Mouse (Mus musculus) limb, embryonic 10.5 days (tissue): ENCODE measurements at regions not wholly inside any gene's neighbourhood (a gene's known extent, or its start where the extent isn't known, plus 50 kb on each side); places are given as distances from the start of the nearest gene placed in this dataset.
A peak's percentile ranks its signal among the peaks of the same experiment; 100 is the strongest.

Experiments used
- DNase-seq: peaks from one replicate; pipeline ENCODE4 v3.0.0-alpha.2; 2017; ENCODE audit warnings: low spot score
- H3K27ac ChIP-seq: fragments of 300-500 bp; sonication (generic); 2 replicates; pipeline ENCODE4 v1.5.1; 2016; ENCODE audit warnings: mild to moderate bottlenecking
- H3K27me3 ChIP-seq: fragments of 300-500 bp; sonication (generic); 2 replicates; pipeline ENCODE4 v1.6.1; 2016; ENCODE audit warnings: low read depth, mild to moderate bottlenecking; ENCODE audit not compliant: poor library complexity, severe bottlenecking
- H3K36me3 ChIP-seq: fragments of 300-500 bp; sonication (generic); 2 replicates; pipeline ENCODE4 v1.6.1; 2016; ENCODE audit warnings: mild to moderate bottlenecking, moderate library complexity
- H3K4me1 ChIP-seq: fragments of 300-500 bp; sonication (generic); 2 replicates; pipeline ENCODE4 v1.6.1; 2016
- H3K4me3 ChIP-seq: fragments of 300-500 bp; sonication (generic); 2 replicates; pipeline ENCODE4 v1.5.1; 2016; ENCODE audit warnings: mild to moderate bottlenecking, moderate library complexity
- H3K9me3 ChIP-seq: fragments of 300-500 bp; sonication (generic); replicated peaks from 2 replicates; pipeline ENCODE4 v1.6.1; 2016; ENCODE audit warnings: mild to moderate bottlenecking
- WGBS: fragments of 180-500 bp; shearing (Covaris S2); methylation state at CpG from one replicate; pipeline ENCODE4 v1.1.7; 2016; 5-methylcytosine and 5-hydroxymethylcytosine counted together

- Histone ChIP-seq H3K9me3 (no peaks in the 10 kb centered on the region), H3K36me3 (0 out of 2 replicates have a peak, but pooled peaks cover 1% of the 10 kb centered on the region), H3K27ac (peak overlapping the region; percentile 98), H3K4me1 (peaks cover 45% of the 10 kb centered on the region), H3K4me3 (peak overlapping the region; percentile 76), H3K27me3 (0 out of 2 replicates have a peak, but pooled peaks cover 6% of the 10 kb centered on the region)
- DNase-seq = peak; percentile 94
- 0% methylated on average over 32 of the region's 34 CpGs for WGBS
These were observed 129.4 kb upstream of the Ubr2 start for GRCm38 (mm10) chr17:47139730-47140231.

GRCm38 (mm10) chr17:47139171-47139617 is 128.8 kb upstream of the Ubr2 start:
- Histone ChIP-seq H3K27ac (peak overlapping the region; percentile 98), H3K27me3 (0 out of 2 replicates have a peak, but pooled peaks cover 6% of the 10 kb centered on the region), H3K36me3 (no peaks in the 10 kb centered on the region), H3K9me3 (no peaks in the 10 kb centered on the region), H3K4me3 (peak overlapping the region; percentile 76), H3K4me1 (peaks cover 43% of the 10 kb centered on the region)
- peak; percentile 54 for DNase-seq
- 2% methylated on average over 27 of the region's 27 CpGs for WGBS

- Histone ChIP-seq H3K9me3 (no peaks in the 10 kb centered on the region), H3K27me3 (0 out of 2 replicates have a peak, but pooled peaks cover 6% of the 10 kb centered on the region), H3K4me3 (no peak overlapping the region), H3K27ac (peak overlapping the region; percentile 98; the same call in 1 of the 2 replicates), H3K36me3 (no peaks in the 10 kb centered on the region), H3K4me1 (peaks cover 36% of the 10 kb centered on the region)
- no peak for DNase-seq
- 42% methylated on average over 6 of the region's 6 CpGs for WGBS
These were observed 127.8 kb upstream of the Ubr2 start for GRCm38 (mm10) chr17:47138174-47138573.

- DNase-seq = no peak
- H3K36me3 ChIP-seq = no peaks in the 10 kb centered on the region
- H3K4me1 ChIP-seq = peaks cover 21% of the 10 kb centered on the region
- 0 out of 2 replicates have a peak, but pooled peaks cover 6% of the 10 kb centered on the region for H3K27me3 ChIP-seq
- no peak overlapping the region for H3K27ac ChIP-seq
- H3K9me3 ChIP-seq = no peaks in the 10 kb centered on the region
- WGBS = 81% methylated on average over 5 of the region's 5 CpGs
- no peak overlapping the region for H3K4me3 ChIP-seq
These were observed 125.0 kb upstream of the Ubr2 start for GRCm38 (mm10) chr17:47135391-47135790.

- DNase-seq = no peak
- Histone ChIP-seq H3K4me3 (no peak overlapping the region), H3K36me3 (no peaks in the 10 kb centered on the region), H3K27me3 (0 out of 2 replicates have a peak, but pooled peaks cover 6% of the 10 kb centered on the region), H3K27ac (peak overlapping the region; percentile 30; the same call in 1 of the 2 replicates), H3K9me3 (no peaks in the 10 kb centered on the region), H3K4me1 (peaks cover 9% of the 10 kb centered on the region)
- 65% methylated on average over 2 of the region's 2 CpGs for WGBS
These were observed 123.4 kb upstream of the Ubr2 start for GRCm38 (mm10) chr17:47133785-47134184.

GRCm38 (mm10) chr17:47127571-47127970 is 117.2 kb upstream of the Ubr2 start:
- Histone ChIP-seq H3K4me1 (no peaks in the 10 kb centered on the region), H3K9me3 (no peaks in the 10 kb centered on the region), H3K27ac (no peak overlapping the region), H3K36me3 (no peaks in the 10 kb centered on the region), H3K27me3 (no peaks in the 10 kb centered on the region), H3K4me3 (no peak overlapping the region)
- WGBS = 94% methylated on average over 3 of the region's 3 CpGs
- DNase-seq = no peak

GRCm38 (mm10) chr17:47123576-47123975 is 113.2 kb upstream of the Ubr2 start:
- Histone ChIP-seq H3K9me3 (no peaks in the 10 kb centered on the region), H3K4me3 (no peak overlapping the region), H3K27me3 (no peaks in the 10 kb centered on the region), H3K27ac (no peak overlapping the region), H3K36me3 (no peaks in the 10 kb centered on the region), H3K4me1 (no peaks in the 10 kb centered on the region)
- no peak for DNase-seq
- WGBS = 92% methylated on average over 18 of the region's 18 CpGs

- H3K27ac ChIP-seq = no peak overlapping the region
- no peaks in the 10 kb centered on the region for H3K4me1 ChIP-seq
- H3K27me3 ChIP-seq = no peaks in the 10 kb centered on the region
- no peak overlapping the region for H3K4me3 ChIP-seq
- no peaks in the 10 kb centered on the region for H3K9me3 ChIP-seq
- no peaks in the 10 kb centered on the region for H3K36me3 ChIP-seq
- WGBS = 84% methylated on average over 9 of the region's 9 CpGs
- no peak for DNase-seq
These were observed 111.9 kb upstream of the Ubr2 start for GRCm38 (mm10) chr17:47122221-47122620.

- DNase-seq = no peak
- Histone ChIP-seq H3K4me3 (no peak overlapping the region), H3K4me1 (no peaks in the 10 kb centered on the region), H3K9me3 (no peaks in the 10 kb centered on the region), H3K27me3 (no peaks in the 10 kb centered on the region), H3K36me3 (no peaks in the 10 kb centered on the region), H3K27ac (no peak overlapping the region)
- 90% methylated on average over 7 of the region's 7 CpGs for WGBS
These were observed 107.7 kb upstream of the Ubr2 start for GRCm38 (mm10) chr17:47118010-47118409.

- WGBS = 50% methylated on average over 13 of the region's 13 CpGs
- peak; percentile 51 for DNase-seq
- no peak overlapping the region for H3K27ac ChIP-seq
These were observed 105.4 kb upstream of the Ubr2 start for GRCm38 (mm10) chr17:47115754-47116153.

GRCm38 (mm10) chr17:47115141-47115540 is 104.8 kb upstream of the Ubr2 start:
- no peak overlapping the region for H3K4me3 ChIP-seq
- WGBS = 84% methylated on average over 5 of the region's 5 CpGs
- no peaks in the 10 kb centered on the region for H3K4me1 ChIP-seq
- no peak for DNase-seq
- no peaks in the 10 kb centered on the region for H3K27me3 ChIP-seq
- no peaks in the 10 kb centered on the region for H3K36me3 ChIP-seq
- no peaks in the 10 kb centered on the region for H3K9me3 ChIP-seq
- H3K27ac ChIP-seq = no peak overlapping the region

More at GRCm38 (mm10) chr17:47115754-47116153, 105.4 kb upstream of the Ubr2 start:
- Histone ChIP-seq H3K4me1 (no peaks in the 10 kb centered on the region), H3K4me3 (no peak overlapping the region), H3K36me3 (no peaks in the 10 kb centered on the region), H3K27me3 (no peaks in the 10 kb centered on the region), H3K9me3 (no peaks in the 10 kb centered on the region)

- Histone ChIP-seq H3K4me3 (no peak overlapping the region), H3K27ac (no peak overlapping the region), H3K27me3 (no peaks in the 10 kb centered on the region), H3K36me3 (no peaks in the 10 kb centered on the region), H3K9me3 (no peaks in the 10 kb centered on the region), H3K4me1 (no peaks in the 10 kb centered on the region)
- WGBS = 89% methylated on average over 7 of the region's 7 CpGs
- no peak for DNase-seq
These were observed 104.4 kb upstream of the Ubr2 start for GRCm38 (mm10) chr17:47114736-47115135.

GRCm38 (mm10) chr17:47112556-47113225 is 102.3 kb upstream of the Ubr2 start:
- Histone ChIP-seq H3K27me3 (no peaks in the 10 kb centered on the region), H3K36me3 (no peaks in the 10 kb centered on the region), H3K4me1 (no peaks in the 10 kb centered on the region), H3K27ac (no peak overlapping the region), H3K4me3 (no peak overlapping the region), H3K9me3 (no peaks in the 10 kb centered on the region)
- DNase-seq = no peak
- 90% methylated on average over 16 of the region's 16 CpGs for WGBS
